Mouse (Mus musculus) myocyte (in vitro differentiated cells): ENCODE measurements around the gene Evx2.

ENCODE experiments used
- E2F4 ChIP-seq: IDR thresholded peaks from one replicate; pipeline ENCODE4 v1.6.1; 2011; ENCODE audit warnings: mild to moderate bottlenecking, control low read depth, moderate library complexity; ENCODE audit not compliant: insufficient read depth
- MAX ChIP-seq: IDR thresholded peaks from one replicate; pipeline ENCODE4 v1.6.1; 2011; ENCODE audit warnings: low read depth, mild to moderate bottlenecking, control low read depth
- POLR2A ChIP-seq: IDR thresholded peaks from one replicate; pipeline ENCODE4 v1.6.1; 2011; ENCODE audit warnings: low read depth, mild to moderate bottlenecking, control low read depth, moderate library complexity; ENCODE audit not compliant: insufficient read length
- POLR2AphosphoS2 ChIP-seq: IDR thresholded peaks from one replicate; pipeline ENCODE4 v1.6.1; 2011; ENCODE audit warnings: low read depth, control low read depth; ENCODE audit not compliant: insufficient read length
- TCF12 ChIP-seq: IDR thresholded peaks from one replicate; pipeline ENCODE4 v1.6.1; 2011; ENCODE audit warnings: mild to moderate bottlenecking, control low read depth; ENCODE audit not compliant: poor library complexity, insufficient read depth, severe bottlenecking
- TCF3 ChIP-seq: IDR thresholded peaks from one replicate; pipeline ENCODE4 v1.6.1; 2011; ENCODE audit warnings: low read depth, control low read depth; ENCODE audit not compliant: insufficient read length
- USF1 ChIP-seq: IDR thresholded peaks from one replicate; pipeline ENCODE4 v1.6.1; 2011; ENCODE audit warnings: low read depth, mild to moderate bottlenecking, control low read depth, moderate library complexity

DNA sequence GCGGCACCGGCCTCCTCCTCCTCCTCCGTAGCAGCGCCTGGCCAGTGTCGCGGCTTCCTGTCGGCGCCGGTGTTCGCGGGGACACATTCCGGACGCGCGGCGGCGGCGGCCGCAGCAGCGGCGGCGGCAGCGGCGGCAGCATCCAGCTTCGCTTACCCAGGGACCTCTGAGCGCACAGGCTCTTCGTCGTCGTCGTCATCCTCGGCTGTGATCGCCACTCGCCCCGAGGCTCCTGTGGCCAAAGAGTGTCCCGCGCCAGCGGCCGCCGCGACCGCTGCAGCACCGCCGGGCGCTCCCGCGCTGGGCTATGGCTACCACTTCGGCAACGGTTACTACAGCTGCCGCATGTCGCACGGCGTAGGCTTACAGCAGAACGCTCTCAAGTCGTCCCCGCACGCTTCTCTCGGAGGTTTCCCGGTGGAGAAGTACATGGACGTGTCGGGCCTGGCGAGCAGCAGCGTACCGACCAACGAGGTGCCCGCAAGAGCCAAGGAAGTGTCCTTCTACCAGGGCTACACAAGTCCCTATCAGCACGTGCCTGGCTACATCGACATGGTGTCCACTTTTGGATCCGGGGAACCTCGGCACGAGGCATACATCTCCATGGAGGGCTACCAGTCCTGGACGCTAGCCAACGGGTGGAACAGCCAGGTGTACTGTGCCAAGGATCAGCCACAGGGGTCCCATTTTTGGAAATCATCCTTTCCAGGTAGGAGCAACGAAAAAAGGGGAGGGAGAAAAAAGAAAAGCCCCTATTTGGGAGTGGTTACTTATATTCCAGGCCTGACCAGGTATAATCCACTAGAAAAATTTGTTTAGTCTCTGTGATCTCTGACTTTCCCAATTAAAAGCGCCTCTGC is 9.2 kb upstream of the Evx2 start:
- TF ChIP-seq POLR2A (no peak), TCF12 (no peak), POLR2AphosphoS2 (no peak), MAX (no peak), E2F4 (no peak), TCF3 (no peak), USF1 (no peak)
